Mouse (Mus musculus) C2C12 (cell line): ENCODE results near the gene Arfgef3.

ENCODE experiments used
- CTCF ChIP-seq: IDR thresholded peaks from one replicate; pipeline ENCODE4 v1.5.1; 2011; ENCODE audit not compliant: control insufficient read depth, insufficient read depth, insufficient read length
- MAX ChIP-seq: IDR thresholded peaks from one replicate; pipeline ENCODE4 v1.6.1; 2011; ENCODE audit warnings: mild to moderate bottlenecking, control low read depth
- MYOD1 ChIP-seq: IDR thresholded peaks from one replicate; pipeline ENCODE4 v1.6.1; 2011; ENCODE audit warnings: low read depth; ENCODE audit not compliant: control insufficient read depth, insufficient read length
- MYOG ChIP-seq: IDR thresholded peaks from one replicate; pipeline ENCODE4 v1.6.1; 2011; ENCODE audit not compliant: control insufficient read depth, insufficient read length; ENCODE audit errors: extremely low read depth

DNA sequence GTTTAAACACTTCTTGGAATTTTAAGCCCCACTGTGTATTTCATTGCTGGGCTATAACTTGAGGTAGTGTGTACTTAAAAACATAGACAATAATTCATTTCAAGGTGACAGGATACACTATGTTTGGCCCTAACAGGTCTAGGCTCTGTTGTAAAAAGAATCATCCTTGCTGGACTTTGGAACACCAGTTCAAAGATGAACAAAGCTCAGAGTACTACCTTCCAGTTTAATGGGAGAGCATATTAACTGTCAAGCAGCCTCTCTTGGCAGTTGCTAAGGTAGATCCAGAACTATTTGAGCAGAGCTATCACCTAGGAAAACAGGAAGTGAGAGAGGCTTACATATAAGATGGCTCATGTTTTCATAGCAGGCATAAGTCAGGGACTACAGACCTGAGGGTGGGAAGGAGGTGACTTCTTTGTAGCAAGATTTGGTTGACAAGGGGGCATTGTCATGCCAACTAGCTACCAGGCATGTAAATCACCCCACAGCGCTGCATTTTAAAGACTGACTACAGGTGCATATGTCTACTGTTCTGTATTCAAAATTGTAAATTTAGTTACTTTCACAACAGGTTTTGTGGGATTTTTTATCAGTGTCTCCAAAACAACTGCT is 82.0 kb downstream of the Arfgef3 start:
- no peak for TF ChIP-seq CTCF
- TF ChIP-seq MYOG: no peak
- TF ChIP-seq MAX: no peak
- TF ChIP-seq MYOD1: no peak
